Mouse (Mus musculus) embryonic fibroblast, embryonic 13.5 days (primary cell): Measurements from ENCODE around the gene Epn2.
"Not testable (repeated sequence)": the region's sequence is repeated elsewhere in the genome, so short reads cannot be mapped to it uniquely, and the experiment has no call there.

Source experiments
- CTCF ChIP-seq: IDR thresholded peaks from 2 replicates; pipeline ENCODE4 v1.5.1; 2011; ENCODE audit warnings: mild to moderate bottlenecking, control low read depth, low read length, moderate library complexity, borderline replicate concordance; ENCODE audit not compliant: insufficient read depth
- POLR2A ChIP-seq: IDR thresholded peaks from 2 replicates; pipeline ENCODE4 v1.6.1; 2011; ENCODE audit warnings: low read depth, mild to moderate bottlenecking, control low read depth, low read length, moderate library complexity

DNA sequence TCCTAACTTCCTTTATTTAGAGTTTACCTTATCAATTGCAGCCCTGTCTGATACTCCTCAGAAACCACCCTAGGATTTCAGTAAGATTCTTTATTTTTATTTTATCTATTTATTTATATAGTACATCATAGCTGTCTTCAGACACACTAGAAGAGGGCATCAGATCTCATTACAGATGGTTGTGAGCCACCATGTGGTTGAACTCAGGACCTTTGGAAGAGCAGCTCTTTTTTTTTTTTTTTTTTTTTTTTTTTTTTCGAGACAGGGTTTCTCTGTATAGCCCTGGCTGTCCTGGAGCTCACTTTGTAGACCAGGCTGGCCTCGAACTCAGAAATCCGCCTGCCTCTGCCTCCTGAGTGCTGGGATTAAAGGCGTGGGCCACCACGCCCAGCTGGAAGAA, 3.3 kb upstream of the Epn2 start:
- TF ChIP-seq CTCF, POLR2A: not testable (repeated sequence)
